Mouse (Mus musculus): ENCODE measurements around the gene Ifi213. TPM values are rescaled to one million over a fixed set of nuclear protein-coding genes. Genes with fewer than 3 reads are reported as not detected.
"Not testable (repeated sequence)": the region's sequence is repeated elsewhere in the genome, so short reads cannot be mapped to it uniquely, and the experiment has no call there.

The Ifi213 gene
- polyA plus RNA-seq, 1 experiment from 2014 or later, result not detected

- not testable (repeated sequence) for H3K9ac ChIP-seq; H3K36me3 ChIP-seq; H3K9me3 ChIP-seq; H3K4me1 ChIP-seq; H3K27me3 ChIP-seq; H3K4me2 ChIP-seq (replicated peaks); ATAC-seq (ENCODE audit: insufficient number of reproducible peaks, insufficient read depth, low FRiP score, low TSS enrichment); H3K27ac ChIP-seq; H3K4me3 ChIP-seq
- WGBS, result 85% methylated on average over 3 of the region's 3 CpGs
These were observed 50.3 kb downstream of the Ifi213 start for GRCm38 (mm10) chr1:173548798-173549197.

GRCm38 (mm10) chr1:173535791-173536190 is 63.3 kb downstream of the Ifi213 start, which contains the start of gene Ifi214:
Gene Ifi214, minus strand, starts transcription at chr1:173535957.
- ATAC-seq (ENCODE audit: insufficient number of reproducible peaks, insufficient read depth, low FRiP score, low TSS enrichment), result not testable (repeated sequence)

GRCm38 (mm10) chr1:173521452-173521851 is 77.6 kb downstream of the Ifi213 start:
- Histone ChIP-seq H3K27ac (no peak overlapping the region), H3K36me3 (no peaks in the 10 kb centered on the region), H3K9ac (no peak overlapping the region), H3K9me3 (no peaks in the 10 kb centered on the region), H3K27me3 (no peaks in the 10 kb centered on the region), H3K4me2 (replicated peaks) (no peak overlapping the region), H3K4me1 (no peaks in the 10 kb centered on the region), H3K4me3 (no peak overlapping the region)
- no peak for ATAC-seq (ENCODE audit: insufficient number of reproducible peaks, insufficient read depth, low FRiP score, low TSS enrichment)

More at GRCm38 (mm10) chr1:173535791-173536190, 63.3 kb downstream of the Ifi213 start, which contains the start of gene Ifi214:
- not testable (repeated sequence) for H3K4me1 ChIP-seq; H3K27me3 ChIP-seq; H3K4me3 ChIP-seq; H3K9ac ChIP-seq; H3K27ac ChIP-seq; H3K9me3 ChIP-seq; H3K36me3 ChIP-seq; H3K4me2 ChIP-seq (replicated peaks)
- 84% methylated on average over 3 of the region's 3 CpGs for WGBS

Small RNA genes within 50 kb of the gene (microRNA-seq; reads per million reads assigned to microRNA genes)
- gene Gm44339 (not detected), gene Gm44481 (not detected)

Other genes starting within 250 kb of the Ifi213 start
- 2.4 and 4.0 TPM in 2 replicates for gene Aim2, start 248.4 kb downstream of the Ifi213 start, polyA plus RNA-seq (2016; fragmentation: Nextera tagmentation; extraction: Ambion mirVana)
- gene Cadm3, start 231.6 kb downstream of the Ifi213 start, polyA plus RNA-seq (2016; fragmentation: Nextera tagmentation; extraction: Ambion mirVana), result 3.3 and 5.2 TPM in 2 replicates
- gene Ifi206, start 108.2 kb downstream of the Ifi213 start, polyA plus RNA-seq (2016; fragmentation: Nextera tagmentation; extraction: Ambion mirVana), result not detected in 2 replicates
- gene Ifi214, start 63.3 kb downstream of the Ifi213 start, polyA plus RNA-seq (2016; fragmentation: Nextera tagmentation; extraction: Ambion mirVana), result not detected in 2 replicates
- gene Ifi209, start 31.6 kb upstream of the Ifi213 start, polyA plus RNA-seq (2016; fragmentation: Nextera tagmentation; extraction: Ambion mirVana), result 0.12 TPM in 1 of 2 replicates, not detected in the other
- gene Ifi208, start 74.4 kb upstream of the Ifi213 start, polyA plus RNA-seq (2016; fragmentation: Nextera tagmentation; extraction: Ambion mirVana), result not detected in 2 replicates
- 0.26 and 0.33 TPM in 2 replicates for gene Ifi207, start 142.5 kb upstream of the Ifi213 start, polyA plus RNA-seq (2016; fragmentation: Nextera tagmentation; extraction: Ambion mirVana)
- gene Ifi204, start 167.7 kb upstream of the Ifi213 start, polyA plus RNA-seq (2016; fragmentation: Nextera tagmentation; extraction: Ambion mirVana), result 0.38 and 1.0 TPM in 2 replicates